Mouse (Mus musculus): ENCODE results near the gene Oasl2. TPM values are rescaled to one million over a fixed set of nuclear protein-coding genes. Genes with fewer than 3 reads are reported as not detected.

Gene Oasl2
- polyA plus RNA-seq (2014; fragmentation: Illumina TruSeq; extraction: RNeasy Lipid Tissue Mini Kit (QIAGEN cat#74804); ENCODE audit: low read depth, low replicate concordance) = 20.4 TPM

GRCm38 (mm10) chr5:114896688-114897373 lies at the start of gene Oasl2:
Oasl2 (plus strand) TSS chr5:114896936.

GRCm38 (mm10) chr5:114853364-114853763 lies 43.4 kb upstream of the Oasl2 start, which contains the start of gene 4930519G04Rik:
4930519G04Rik (plus strand) TSS chr5:114853664.

GRCm38 (mm10) chr5:114858582-114858981 lies 38.2 kb upstream of the Oasl2 start, which contains the start of gene Gm9936:
Gm9936 (minus strand) TSS chr5:114858682.

GRCm38 (mm10) chr5:114922998-114923473 lies 26.3 kb downstream of the Oasl2 start, which contains the start of gene Oasl1:
Oasl1 (plus strand) TSS chr5:114923240.

GRCm38 (mm10) chr5:114942074-114942765 lies 45.5 kb downstream of the Oasl2 start, which contains the start of gene 2210016L21Rik:
2210016L21Rik (plus strand) TSS chr5:114942158.

Other genes starting within 250 kb of the Oasl2 start
- gene Trpv4, start 238.5 kb upstream of the Oasl2 start, polyA plus RNA-seq (2014; fragmentation: Illumina TruSeq; extraction: RNeasy Lipid Tissue Mini Kit (QIAGEN cat#74804); ENCODE audit: low read depth, low replicate concordance) = 3.9 TPM
- 29.4 TPM for gene Gltp, start 206.0 kb upstream of the Oasl2 start, polyA plus RNA-seq (2014; fragmentation: Illumina TruSeq; extraction: RNeasy Lipid Tissue Mini Kit (QIAGEN cat#74804); ENCODE audit: low read depth, low replicate concordance)
- gene Tchp, start 189.2 kb upstream of the Oasl2 start, polyA plus RNA-seq (2014; fragmentation: Illumina TruSeq; extraction: RNeasy Lipid Tissue Mini Kit (QIAGEN cat#74804); ENCODE audit: low read depth, low replicate concordance) = 7.2 TPM
- 26.1 TPM for gene Ankrd13a, start 122.3 kb upstream of the Oasl2 start, polyA plus RNA-seq (2014; fragmentation: Illumina TruSeq; extraction: RNeasy Lipid Tissue Mini Kit (QIAGEN cat#74804); ENCODE audit: low read depth, low replicate concordance)
- gene Git2, start 121.4 kb upstream of the Oasl2 start, polyA plus RNA-seq (2014; fragmentation: Illumina TruSeq; extraction: RNeasy Lipid Tissue Mini Kit (QIAGEN cat#74804); ENCODE audit: low read depth, low replicate concordance) = 25.9 TPM
- gene 1500011B03Rik, start 73.5 kb upstream of the Oasl2 start, polyA plus RNA-seq (2014; fragmentation: Illumina TruSeq; extraction: RNeasy Lipid Tissue Mini Kit (QIAGEN cat#74804); ENCODE audit: low read depth, low replicate concordance) = 4.4 TPM
- gene 4930519G04Rik, start 43.3 kb upstream of the Oasl2 start, polyA plus RNA-seq (2014; fragmentation: Illumina TruSeq; extraction: RNeasy Lipid Tissue Mini Kit (QIAGEN cat#74804); ENCODE audit: low read depth, low replicate concordance) = not detected
- gene Gm9936, start 38.3 kb upstream of the Oasl2 start, polyA plus RNA-seq (2014; fragmentation: Illumina TruSeq; extraction: RNeasy Lipid Tissue Mini Kit (QIAGEN cat#74804); ENCODE audit: low read depth, low replicate concordance) = not detected
- 4.3 TPM for gene Oasl1, start 26.3 kb downstream of the Oasl2 start, polyA plus RNA-seq (2014; fragmentation: Illumina TruSeq; extraction: RNeasy Lipid Tissue Mini Kit (QIAGEN cat#74804); ENCODE audit: low read depth, low replicate concordance)
- gene 2210016L21Rik, start 45.2 kb downstream of the Oasl2 start, polyA plus RNA-seq (2014; fragmentation: Illumina TruSeq; extraction: RNeasy Lipid Tissue Mini Kit (QIAGEN cat#74804); ENCODE audit: low read depth, low replicate concordance) = 12.4 TPM
- gene Hnf1a, start 74.2 kb downstream of the Oasl2 start, polyA plus RNA-seq (2014; fragmentation: Illumina TruSeq; extraction: RNeasy Lipid Tissue Mini Kit (QIAGEN cat#74804); ENCODE audit: low read depth, low replicate concordance) = not detected
- gene Sppl3, start 114.2 kb downstream of the Oasl2 start, polyA plus RNA-seq (2014; fragmentation: Illumina TruSeq; extraction: RNeasy Lipid Tissue Mini Kit (QIAGEN cat#74804); ENCODE audit: low read depth, low replicate concordance) = 22.3 TPM
- not detected for gene Gm10401, start 201.4 kb downstream of the Oasl2 start, polyA plus RNA-seq (2014; fragmentation: Illumina TruSeq; extraction: RNeasy Lipid Tissue Mini Kit (QIAGEN cat#74804); ENCODE audit: low read depth, low replicate concordance)
- gene Acads, start 222.4 kb downstream of the Oasl2 start, polyA plus RNA-seq (2014; fragmentation: Illumina TruSeq; extraction: RNeasy Lipid Tissue Mini Kit (QIAGEN cat#74804); ENCODE audit: low read depth, low replicate concordance) = 243 TPM
- 18.8 TPM for gene Unc119b, start 238.0 kb downstream of the Oasl2 start, polyA plus RNA-seq (2014; fragmentation: Illumina TruSeq; extraction: RNeasy Lipid Tissue Mini Kit (QIAGEN cat#74804); ENCODE audit: low read depth, low replicate concordance)

All from heart, adult 10 weeks (tissue).